Mouse (Mus musculus): ENCODE results near the gene Hps1.
"Not testable (repeated sequence)": the region's sequence is repeated elsewhere in the genome, so short reads cannot be mapped to it uniquely, and the experiment has no call there.

The Hps1 gene

GRCm38 (mm10) chr19:42779531-42780155 is at the start of gene Hps1:
Gene Hps1, minus strand, starts transcription at chr19:42779978.
- DNase-seq, result peak; percentile 96

- DNase-seq, result peak; percentile 22
Observed at GRCm38 (mm10) chr19:42829196-42829595, 49.4 kb upstream of the Hps1 start.

- no peak for DNase-seq
Observed at GRCm38 (mm10) chr19:42827843-42828242, 48.1 kb upstream of the Hps1 start.

- DNase-seq, result no peak
Observed at GRCm38 (mm10) chr19:42820109-42820508, 40.3 kb upstream of the Hps1 start.

- no peak for DNase-seq
Observed at GRCm38 (mm10) chr19:42817761-42818160, 38.0 kb upstream of the Hps1 start.

DNA sequence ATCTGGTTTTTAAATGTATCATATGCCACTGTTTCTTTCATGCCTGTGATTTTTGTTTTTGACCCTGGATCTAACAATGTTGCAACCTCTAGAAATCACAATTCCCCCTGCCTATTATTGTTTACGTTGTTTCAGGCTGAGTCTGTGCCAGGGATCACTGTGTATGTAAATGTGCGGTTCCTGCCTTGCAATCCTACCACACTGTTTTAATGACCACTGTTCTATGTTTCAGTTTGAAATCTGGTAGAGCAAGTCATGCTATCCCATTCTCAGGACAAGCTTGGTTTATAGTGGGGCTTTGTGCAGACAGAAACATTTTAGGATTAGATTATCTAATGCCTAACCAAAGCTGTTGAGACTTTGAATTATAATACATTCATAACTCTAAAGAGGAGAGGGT is 36.5 kb upstream of the Hps1 start:
- no peak for DNase-seq

DNA sequence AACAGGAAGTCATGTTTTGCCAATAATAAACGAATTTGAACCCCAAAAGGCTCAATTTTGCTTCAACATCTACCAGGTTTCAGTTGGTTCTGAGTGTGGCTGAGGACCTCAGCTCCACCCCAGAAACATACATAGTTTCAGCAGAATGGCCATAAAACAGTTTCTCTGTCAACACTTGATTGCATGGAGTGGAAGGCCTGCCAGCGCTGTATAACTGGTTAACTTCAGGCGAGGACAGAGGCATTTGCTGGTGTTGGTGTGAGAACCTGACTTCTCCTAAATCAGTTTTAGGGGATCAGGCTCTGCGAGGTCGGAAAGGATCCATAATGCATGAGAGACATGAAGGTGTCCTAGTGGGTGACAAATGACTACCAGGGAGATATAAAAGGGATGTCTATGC is 30.4 kb upstream of the Hps1 start:
- no peak for DNase-seq

GRCm38 (mm10) chr19:42809491-42809890 is 29.7 kb upstream of the Hps1 start:
- DNase-seq, result no peak

- no peak for DNase-seq
Observed at GRCm38 (mm10) chr19:42797866-42798265, 18.1 kb upstream of the Hps1 start.

DNA sequence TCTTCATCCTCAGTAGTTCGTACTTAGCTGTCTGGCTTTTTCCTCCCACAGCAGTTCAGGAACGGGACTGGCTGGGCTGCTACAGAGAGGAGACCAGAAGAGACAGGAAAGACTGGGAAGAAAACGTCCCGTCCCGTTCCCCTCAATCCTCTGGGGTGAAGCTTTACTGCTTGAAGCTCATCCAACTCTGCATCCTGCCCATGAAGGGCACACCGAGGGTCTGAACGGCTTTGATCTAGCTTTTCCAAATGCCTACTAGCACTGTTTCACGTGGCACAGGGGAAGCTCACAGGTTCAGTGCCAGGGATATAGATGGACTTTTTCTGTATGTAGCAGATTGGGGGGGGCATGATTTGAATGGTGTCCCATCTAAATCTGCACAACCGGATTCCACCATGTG is 16.0 kb upstream of the Hps1 start:
- DNase-seq, result no peak

DNA sequence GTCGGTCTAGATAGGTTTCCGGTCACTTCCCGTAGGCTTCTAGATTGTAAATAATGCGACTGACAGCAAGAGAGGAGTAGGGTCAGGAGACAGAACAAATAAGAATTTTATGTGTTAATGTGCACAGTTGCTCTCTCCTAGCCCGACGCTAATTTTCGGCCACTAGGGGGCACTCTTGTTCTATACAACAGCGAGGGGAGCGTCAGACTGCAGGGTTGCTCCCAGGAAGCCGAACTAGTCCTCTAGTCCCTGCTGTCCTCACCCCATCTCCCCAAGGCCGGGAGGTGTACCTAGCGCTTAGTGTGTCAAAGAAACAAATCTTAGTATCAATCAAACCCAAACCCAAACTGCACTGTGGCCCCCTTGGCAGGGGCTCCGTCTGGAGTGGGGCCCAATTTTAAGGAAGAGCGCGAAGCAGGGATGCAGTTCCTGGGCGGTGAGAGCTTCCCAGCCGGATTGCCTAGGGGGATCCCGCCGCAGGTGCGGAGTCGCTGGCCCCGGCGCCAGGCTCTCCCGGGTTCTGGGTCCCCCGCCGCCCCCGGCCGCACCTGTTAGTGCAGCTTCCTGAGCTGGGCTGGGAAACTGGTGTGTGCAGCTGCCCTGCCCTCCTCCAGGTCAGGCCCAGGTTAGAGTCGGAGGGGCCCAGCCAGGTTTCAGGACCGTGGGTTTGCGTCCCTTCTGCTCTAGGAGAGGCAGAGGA is 15.3 kb upstream of the Hps1 start:
- DNase-seq, result peak; percentile 93

GRCm38 (mm10) chr19:42788311-42788710 is 8.5 kb upstream of the Hps1 start:
- DNase-seq, result peak; percentile 54

GRCm38 (mm10) chr19:42785562-42786220 is 5.9 kb upstream of the Hps1 start:
- DNase-seq, result no peak

- DNase-seq, result no peak
Observed at GRCm38 (mm10) chr19:42785129-42785528, 5.4 kb upstream of the Hps1 start.

DNA sequence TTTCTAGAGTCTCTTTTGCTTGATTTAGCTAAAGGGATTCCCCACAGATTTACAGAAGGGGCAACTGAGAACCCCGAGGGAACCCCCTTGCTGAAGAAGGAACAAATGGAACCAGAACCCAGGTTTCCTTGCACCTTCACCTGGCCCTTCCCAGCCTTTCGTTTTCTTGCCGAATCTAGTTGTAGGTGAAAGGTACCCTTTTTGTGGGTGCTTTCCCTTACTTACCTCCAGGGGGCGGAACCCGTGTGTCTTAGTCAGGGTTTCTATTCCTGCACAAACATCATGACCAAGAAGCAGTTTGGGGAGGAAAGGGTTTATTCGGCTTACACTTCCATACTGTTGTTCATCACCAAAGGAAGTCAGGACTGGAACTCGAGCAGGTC is 369 bp upstream of the Hps1 start:
- not testable (repeated sequence) for DNase-seq

DNA sequence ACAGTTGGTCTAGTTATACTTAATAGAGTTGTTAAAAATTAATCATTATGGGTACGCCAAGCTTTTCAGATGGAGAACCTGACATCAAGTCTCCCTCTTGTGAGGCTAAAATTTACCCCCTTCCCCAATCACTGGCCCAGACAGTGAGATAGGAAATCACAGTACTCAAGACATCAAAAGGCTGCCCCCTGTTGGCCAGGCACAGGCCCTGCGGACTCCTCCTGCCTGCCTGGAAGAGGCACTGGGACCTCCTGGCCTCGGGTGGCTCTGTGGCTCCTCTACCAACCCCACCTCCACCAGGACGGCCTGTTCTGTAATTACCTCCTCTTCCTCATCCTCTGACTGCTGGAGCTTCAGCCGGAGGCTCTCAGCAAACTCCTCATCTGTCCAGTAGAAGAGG is 2.0 kb downstream of the Hps1 start:
- peak; percentile 51 for DNase-seq

- no peak for DNase-seq
Observed at GRCm38 (mm10) chr19:42776813-42777212, 3.0 kb downstream of the Hps1 start.

DNA sequence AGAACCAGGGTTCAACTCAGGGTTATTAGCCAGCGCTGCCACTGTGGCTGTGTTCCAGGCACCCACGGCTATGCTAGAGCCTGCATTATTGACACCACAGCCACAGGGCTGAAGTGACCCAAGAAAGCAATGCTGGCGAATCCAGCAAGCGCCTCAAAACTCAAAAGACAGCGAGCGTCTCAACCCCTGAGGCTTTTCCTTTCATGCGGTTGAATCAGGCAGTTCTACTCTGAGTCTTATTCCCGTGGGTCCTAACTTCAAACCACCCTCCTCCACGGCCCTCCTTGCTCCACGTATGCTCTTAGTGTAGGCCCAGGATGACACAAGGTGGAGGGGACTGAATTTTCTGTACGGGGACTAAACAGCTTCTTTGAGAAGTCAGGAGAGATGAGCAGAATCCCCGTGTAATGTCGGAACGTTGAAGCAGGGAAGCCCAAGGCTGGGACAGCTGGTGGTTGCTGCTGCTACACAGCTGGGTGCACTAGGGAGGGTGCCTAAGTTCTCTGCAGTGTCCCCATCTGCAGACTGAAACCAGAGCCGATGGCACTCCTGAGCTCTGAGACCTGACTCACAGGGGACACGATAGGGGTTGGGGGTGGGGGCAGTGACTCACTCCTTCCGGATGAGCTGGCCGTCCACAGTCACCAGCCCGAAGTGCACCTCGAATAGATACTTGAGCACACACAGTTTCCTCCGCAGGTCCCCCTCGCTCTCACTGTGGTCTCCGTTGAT is 9.5 kb downstream of the Hps1 start:
- DNase-seq, result no peak

GRCm38 (mm10) chr19:42769648-42770047 is 10.1 kb downstream of the Hps1 start:
- no peak for DNase-seq

DNA sequence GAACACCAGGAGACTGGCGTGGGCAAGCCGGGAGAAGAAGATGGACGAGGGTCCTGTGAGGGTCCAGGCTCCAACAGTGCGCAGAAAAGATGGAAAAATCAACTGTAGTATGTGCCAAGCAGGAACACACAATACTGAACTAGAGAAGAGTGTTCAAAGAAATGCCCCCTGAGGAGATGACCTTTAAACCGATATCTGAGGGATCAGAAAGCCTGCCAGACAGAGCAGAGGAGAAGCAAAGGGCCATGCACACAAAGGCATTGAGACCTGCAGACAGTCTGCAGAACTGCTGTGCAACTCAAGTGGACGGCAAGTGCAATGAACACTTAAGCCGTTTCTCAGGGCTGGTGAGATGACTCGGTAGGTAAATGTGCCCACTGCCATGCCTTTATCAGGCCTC is 12.4 kb downstream of the Hps1 start:
- no peak for DNase-seq

GRCm38 (mm10) chr19:42764398-42764797 is 15.4 kb downstream of the Hps1 start:
- DNase-seq, result no peak

- no peak for DNase-seq
Observed at GRCm38 (mm10) chr19:42756671-42757070, 23.1 kb downstream of the Hps1 start.

DNA sequence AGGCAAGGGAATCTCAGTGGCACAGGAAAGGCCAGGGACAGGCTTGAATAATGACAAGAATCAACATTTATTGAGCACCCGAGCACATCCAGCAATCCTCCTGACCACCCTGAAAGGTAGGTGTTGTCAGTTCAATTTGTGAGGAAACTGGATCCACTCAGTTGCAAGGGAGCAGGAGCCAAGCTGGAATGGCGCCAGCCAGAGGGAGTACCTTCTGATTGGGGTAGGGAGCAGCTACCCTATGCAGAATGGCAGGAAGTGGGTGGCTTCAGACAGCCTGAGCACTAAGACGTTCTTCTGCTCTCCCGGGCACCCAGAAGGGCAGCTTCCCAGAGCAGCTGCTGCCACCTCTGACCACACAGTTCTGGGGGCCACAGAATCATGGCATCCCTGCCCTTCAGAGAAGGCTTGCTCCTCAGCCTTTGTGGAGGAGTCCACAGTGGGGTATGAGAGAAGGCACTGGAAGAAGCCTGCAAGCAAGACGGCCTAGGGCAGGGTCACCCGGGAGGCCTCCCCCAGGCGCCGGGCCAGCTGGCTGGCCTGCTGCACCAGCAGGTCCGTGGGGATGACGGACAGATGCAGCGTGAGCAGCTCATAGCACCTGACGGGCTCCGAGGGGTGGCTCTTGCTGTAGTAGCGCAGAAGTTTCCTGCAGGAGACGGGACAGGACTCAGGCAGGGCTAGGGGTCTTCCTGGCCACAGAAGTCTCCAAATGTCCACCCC is 24.5 kb downstream of the Hps1 start:
- DNase-seq, result peak; percentile 49

Measured in lung, postnatal 10 days (tissue).